Mouse (Mus musculus): ENCODE results near the gene Ctcfl. TPM values are rescaled to one million over a fixed set of nuclear protein-coding genes. Genes with fewer than 3 reads are reported as not detected.

The Ctcfl gene
- polyA plus RNA-seq, 1 experiment from 2014 or later: 0.25 TPM

DNA sequence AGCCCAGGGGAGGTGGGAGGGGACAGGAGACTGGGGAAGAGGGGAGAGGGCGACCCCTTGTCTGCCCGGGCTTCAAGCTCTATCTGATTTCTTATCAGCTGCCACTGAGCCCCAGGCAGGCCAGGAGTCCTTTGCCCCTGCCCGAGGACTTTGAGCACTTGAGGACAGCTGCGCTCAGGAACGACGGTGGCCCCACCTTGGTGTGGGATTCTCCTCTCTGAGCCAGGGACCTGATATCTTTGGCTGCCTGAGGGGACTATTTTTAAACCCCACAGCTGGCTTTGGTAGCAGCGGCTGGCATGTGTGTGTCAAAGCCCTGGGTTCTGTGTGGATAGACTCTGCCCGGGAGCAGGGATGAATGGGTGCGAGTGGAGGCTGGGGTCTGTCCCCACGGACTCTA, 61.7 kb downstream of the Ctcfl start:
- no peak overlapping the region for H3K4me3 ChIP-seq (ENCODE audit: low read depth, low read length)
- H3K36me3 ChIP-seq (replicated peaks; ENCODE audit: insufficient read depth, low read length): no peaks in the 10 kb centered on the region
- 35% methylated on average over 10 of the region's 10 CpGs for WGBS (ENCODE audit: insufficient replicate concordance)
- H3K9ac ChIP-seq (replicated peaks): no peak overlapping the region
- DNase-seq: no peak
- ATAC-seq: no peak
- no peaks in the 10 kb centered on the region for H3K9me3 ChIP-seq (ENCODE audit: low read length)
- H3K4me2 ChIP-seq (ENCODE audit: low read depth, low read length): no peak overlapping the region
- H3K4me1 ChIP-seq (ENCODE audit: insufficient read depth): peaks cover 40% of the 10 kb centered on the region
- no peak overlapping the region for H3K27ac ChIP-seq (ENCODE audit: low read depth)
- TF ChIP-seq CTCF (IDR thresholded peaks at IDR 0.05; ENCODE audit: low read depth) (no peak), EP300 (IDR thresholded peaks at IDR 0.05; ENCODE audit: low read depth) (no peak)
- H3K27me3 ChIP-seq (ENCODE audit: insufficient read depth, low read length): no peaks in the 10 kb centered on the region

DNA sequence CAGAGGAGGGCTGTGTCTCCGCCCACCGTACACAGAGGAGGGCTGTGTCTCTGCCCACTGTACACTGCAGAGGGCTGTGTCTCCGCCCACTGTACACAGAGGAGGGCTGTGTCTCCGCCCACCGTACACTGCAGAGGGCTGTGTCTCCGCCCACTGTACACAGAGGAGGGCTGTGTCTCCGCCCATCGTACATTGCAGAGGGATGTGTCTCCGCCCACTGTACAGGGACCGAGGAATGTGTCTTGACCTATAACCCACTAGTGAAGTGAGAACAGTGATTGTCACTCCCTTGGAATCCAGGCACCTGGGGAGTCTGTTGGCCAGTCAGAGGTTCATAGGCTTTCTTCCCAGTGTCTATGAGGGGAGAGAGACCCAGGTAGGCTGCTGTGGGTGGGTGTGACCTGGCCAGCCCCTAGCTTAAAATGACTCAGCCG, 62.4 kb downstream of the Ctcfl start:
- no peaks in the 10 kb centered on the region for H3K27me3 ChIP-seq (ENCODE audit: insufficient read depth, low read length)
- no peak for TF ChIP-seq EP300 (IDR thresholded peaks at IDR 0.05; ENCODE audit: low read depth)
- TF ChIP-seq CTCF (IDR thresholded peaks at IDR 0.05; ENCODE audit: low read depth): no peak
- ATAC-seq (peak; percentile 85), DNase-seq (peak; percentile 73)
- no peak overlapping the region for H3K4me3 ChIP-seq (ENCODE audit: low read depth, low read length)
- H3K4me2 ChIP-seq (ENCODE audit: low read depth, low read length): peak overlapping the region; percentile 13; the same call in 1 of the 2 replicates
- peaks cover 33% of the 10 kb centered on the region for H3K4me1 ChIP-seq (ENCODE audit: insufficient read depth)
- no peak overlapping the region for H3K27ac ChIP-seq (ENCODE audit: low read depth)
- 25% methylated on average over 10 of the region's 11 CpGs for WGBS (ENCODE audit: insufficient replicate concordance)
- H3K9ac ChIP-seq (replicated peaks): no peak overlapping the region
- no peaks in the 10 kb centered on the region for H3K36me3 ChIP-seq (replicated peaks; ENCODE audit: insufficient read depth, low read length)
- H3K9me3 ChIP-seq (ENCODE audit: low read length): no peaks in the 10 kb centered on the region

- H3K36me3 ChIP-seq (replicated peaks; ENCODE audit: insufficient read depth, low read length): no peaks in the 10 kb centered on the region
- WGBS (ENCODE audit: insufficient replicate concordance): 36% methylated on average over 10 of the region's 10 CpGs
Measured at GRCm38 (mm10) chr2:173056303-173056881, 62.9 kb downstream of the Ctcfl start.

DNA sequence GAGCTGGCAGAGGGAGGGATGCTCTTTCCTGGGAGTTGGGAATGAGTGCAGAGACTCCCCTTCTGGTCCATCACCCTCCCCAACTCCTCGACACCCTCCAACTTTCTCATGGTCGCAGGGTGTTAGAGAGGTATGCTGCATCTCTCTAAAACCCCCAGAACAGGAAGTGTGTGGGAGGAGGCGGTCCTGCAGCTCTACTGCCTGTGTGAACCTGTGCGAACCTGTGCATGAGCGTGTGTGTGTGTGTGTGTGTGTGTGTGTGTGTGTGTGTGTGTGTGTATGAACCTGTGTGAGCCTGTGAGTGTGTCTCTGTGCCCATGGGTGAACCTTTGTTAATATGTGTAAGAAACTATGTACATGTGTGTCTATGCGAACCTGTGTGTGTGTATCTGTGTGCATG, 65.5 kb downstream of the Ctcfl start:
- TF ChIP-seq EP300 (IDR thresholded peaks at IDR 0.05; ENCODE audit: low read depth): no peak
- no peak for TF ChIP-seq CTCF (IDR thresholded peaks at IDR 0.05; ENCODE audit: low read depth)
- H3K4me2 ChIP-seq (ENCODE audit: low read depth, low read length): no peak overlapping the region
- H3K27ac ChIP-seq (ENCODE audit: low read depth): no peak overlapping the region
- no peaks in the 10 kb centered on the region for H3K27me3 ChIP-seq (ENCODE audit: insufficient read depth, low read length)
- H3K4me3 ChIP-seq (ENCODE audit: low read depth, low read length): no peak overlapping the region
- no peak for ATAC-seq
- H3K36me3 ChIP-seq (replicated peaks; ENCODE audit: insufficient read depth, low read length): no peaks in the 10 kb centered on the region
- peaks cover 42% of the 10 kb centered on the region for H3K4me1 ChIP-seq (ENCODE audit: insufficient read depth)
- WGBS (ENCODE audit: insufficient replicate concordance): 65% methylated on average over 6 of the region's 6 CpGs
- no peak for DNase-seq
- H3K9ac ChIP-seq (replicated peaks): no peak overlapping the region
- H3K9me3 ChIP-seq (ENCODE audit: low read length): no peaks in the 10 kb centered on the region

More at GRCm38 (mm10) chr2:173056303-173056881, 62.9 kb downstream of the Ctcfl start:
- ATAC-seq (no peak), DNase-seq (no peak)
- TF ChIP-seq EP300 (IDR thresholded peaks at IDR 0.05; ENCODE audit: low read depth) (no peak), CTCF (IDR thresholded peaks at IDR 0.05; ENCODE audit: low read depth) (no peak)
- H3K4me1 ChIP-seq (ENCODE audit: insufficient read depth): peaks cover 33% of the 10 kb centered on the region
- H3K27me3 ChIP-seq (ENCODE audit: insufficient read depth, low read length): no peaks in the 10 kb centered on the region
- no peak overlapping the region for H3K4me2 ChIP-seq (ENCODE audit: low read depth, low read length)
- H3K9me3 ChIP-seq (ENCODE audit: low read length): no peaks in the 10 kb centered on the region
- H3K9ac ChIP-seq (replicated peaks): no peak overlapping the region
- no peak overlapping the region for H3K4me3 ChIP-seq (ENCODE audit: low read depth, low read length)
- H3K27ac ChIP-seq (ENCODE audit: low read depth): no peak overlapping the region

DNA sequence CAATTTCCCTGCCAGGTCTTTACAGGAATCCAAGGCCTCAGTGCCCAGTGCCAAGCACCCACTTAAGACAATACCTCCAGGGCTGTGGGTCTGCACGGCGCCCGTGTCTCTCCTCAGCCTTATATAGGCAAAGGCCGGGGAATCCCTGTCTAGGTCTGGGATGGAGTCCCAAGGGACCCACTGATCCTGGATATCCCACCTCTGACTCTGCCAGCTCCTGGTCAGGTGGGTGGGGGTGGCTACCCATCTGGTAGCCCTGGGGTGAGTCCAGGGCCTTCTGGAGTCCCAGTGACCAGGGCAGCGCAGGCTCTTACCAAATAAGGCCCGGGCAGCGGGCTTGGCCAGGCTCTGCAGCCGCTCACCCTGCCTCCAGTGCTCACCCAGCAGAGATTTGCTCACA, 66.4 kb downstream of the Ctcfl start:
- Histone ChIP-seq H3K4me3 (ENCODE audit: low read depth, low read length) (no peak overlapping the region), H3K4me1 (ENCODE audit: insufficient read depth) (peaks cover 49% of the 10 kb centered on the region), H3K27ac (ENCODE audit: low read depth) (no peak overlapping the region), H3K36me3 (replicated peaks; ENCODE audit: insufficient read depth, low read length) (no peaks in the 10 kb centered on the region), H3K9ac (replicated peaks) (no peak overlapping the region), H3K9me3 (ENCODE audit: low read length) (no peaks in the 10 kb centered on the region), H3K27me3 (ENCODE audit: insufficient read depth, low read length) (no peaks in the 10 kb centered on the region), H3K4me2 (ENCODE audit: low read depth, low read length) (peak overlapping the region; percentile 5; the same call in 1 of the 2 replicates)
- TF ChIP-seq CTCF (IDR thresholded peaks at IDR 0.05; ENCODE audit: low read depth): no peak
- no peak for TF ChIP-seq EP300 (IDR thresholded peaks at IDR 0.05; ENCODE audit: low read depth)
- WGBS (ENCODE audit: insufficient replicate concordance): 88% methylated on average over 8 of the region's 8 CpGs
- ATAC-seq (no peak), DNase-seq (no peak)

GRCm38 (mm10) chr2:173050604-173051382, 68.5 kb downstream of the Ctcfl start:
- H3K27ac ChIP-seq (ENCODE audit: low read depth): 0 out of 2 replicates have a peak overlapping the region, but pooled peaks have one; percentile 40
- H3K9me3 ChIP-seq (ENCODE audit: low read length): no peaks in the 10 kb centered on the region
- H3K36me3 ChIP-seq (replicated peaks; ENCODE audit: insufficient read depth, low read length): no peaks in the 10 kb centered on the region
- H3K27me3 ChIP-seq (ENCODE audit: insufficient read depth, low read length): no peaks in the 10 kb centered on the region
- DNase-seq (no peak), ATAC-seq (peak; percentile 27; the same call in 1 of the 2 replicates)
- H3K4me1 ChIP-seq (ENCODE audit: insufficient read depth): peaks cover 44% of the 10 kb centered on the region
- no peak overlapping the region for H3K4me3 ChIP-seq (ENCODE audit: low read depth, low read length)
- peak; percentile 42 for TF ChIP-seq CTCF (IDR thresholded peaks at IDR 0.05; ENCODE audit: low read depth)
- TF ChIP-seq EP300 (IDR thresholded peaks at IDR 0.05; ENCODE audit: low read depth): no peak
- H3K4me2 ChIP-seq (ENCODE audit: low read depth, low read length): 0 out of 2 replicates have a peak overlapping the region, but pooled peaks have one; percentile 1
- 57% methylated on average over 8 of the region's 8 CpGs for WGBS (ENCODE audit: insufficient replicate concordance)
- H3K9ac ChIP-seq (replicated peaks): no peak overlapping the region; the same call in 1 of the 2 replicates

All from liver, postnatal 0 days (tissue).